Mouse (Mus musculus): ENCODE results near the gene Zeb2. TPM values are rescaled to one million over a fixed set of nuclear protein-coding genes. Genes with fewer than 3 reads are reported as not detected.

Zeb2 gene
- polyA plus RNA-seq, 1 experiment: 9.8 TPM

DNA sequence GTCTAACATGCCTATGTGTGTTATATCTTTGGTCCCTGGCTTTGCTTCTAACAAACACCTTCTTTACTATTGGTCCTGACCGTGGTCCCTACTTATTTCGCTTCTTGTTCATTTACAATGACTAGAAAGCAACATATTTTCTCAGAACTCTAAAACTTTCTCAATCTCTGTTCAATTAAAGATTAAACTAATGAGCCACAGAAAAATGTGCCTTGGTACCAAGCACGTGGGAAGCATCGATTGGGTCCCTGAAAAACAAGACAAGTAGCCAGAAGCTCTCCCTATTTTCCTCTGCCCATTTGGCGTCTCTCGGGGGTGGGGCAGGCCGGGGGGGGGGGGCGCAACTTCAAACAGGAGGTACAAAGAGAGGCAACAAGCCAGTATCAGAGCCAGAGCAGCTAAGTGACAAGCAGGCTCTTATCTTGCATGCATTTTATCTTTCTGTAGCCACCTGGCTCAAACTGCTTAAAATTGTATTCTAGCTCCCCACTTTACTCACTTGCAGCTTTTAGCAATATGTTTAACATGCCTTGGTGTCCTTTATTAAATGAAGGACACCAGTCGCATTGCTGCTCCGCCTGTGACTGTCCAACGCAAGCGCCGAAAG lies 76.4 kb downstream of the Zeb2 start:
- no peaks in the 10 kb centered on the region for H3K27me3 ChIP-seq (ENCODE audit: control insufficient read depth, insufficient read depth, insufficient read length)
- no peaks in the 10 kb centered on the region for H3K36me3 ChIP-seq (ENCODE audit: control insufficient read depth, insufficient read depth)
- no peak overlapping the region for H3ac ChIP-seq (ENCODE audit: control insufficient read depth, insufficient read length, low read depth)
- H3K79me2 ChIP-seq (ENCODE audit: control insufficient read depth, insufficient read depth): peaks cover 90% of the 10 kb centered on the region
- peaks cover 52% of the 10 kb centered on the region for H3K79me3 ChIP-seq (ENCODE audit: low read depth)
- no peak for TF ChIP-seq MYOD1 (IDR thresholded peaks at IDR 0.05; ENCODE audit: control insufficient read depth, insufficient read length, low read depth)
- no peak for TF ChIP-seq CEBPB (IDR thresholded peaks at IDR 0.05; ENCODE audit: low read depth)
- TF ChIP-seq FOSL1 (IDR thresholded peaks at IDR 0.05; ENCODE audit: insufficient read depth, low read length, poor library complexity, severe bottlenecking): no peak
- TF ChIP-seq USF1 (IDR thresholded peaks at IDR 0.05; ENCODE audit: low read depth): no peak
- TF ChIP-seq MAX (IDR thresholded peaks at IDR 0.05): no peak
- TF ChIP-seq MYOG (IDR thresholded peaks at IDR 0.05; ENCODE audit: control insufficient read depth, extremely low read depth, insufficient read length): no peak
- TF ChIP-seq CTCF (IDR thresholded peaks at IDR 0.05; ENCODE audit: control insufficient read depth, insufficient read depth, insufficient read length): no peak
- no peak overlapping the region for H3K4me3 ChIP-seq (ENCODE audit: insufficient read depth, poor library complexity, severe bottlenecking)

DNA sequence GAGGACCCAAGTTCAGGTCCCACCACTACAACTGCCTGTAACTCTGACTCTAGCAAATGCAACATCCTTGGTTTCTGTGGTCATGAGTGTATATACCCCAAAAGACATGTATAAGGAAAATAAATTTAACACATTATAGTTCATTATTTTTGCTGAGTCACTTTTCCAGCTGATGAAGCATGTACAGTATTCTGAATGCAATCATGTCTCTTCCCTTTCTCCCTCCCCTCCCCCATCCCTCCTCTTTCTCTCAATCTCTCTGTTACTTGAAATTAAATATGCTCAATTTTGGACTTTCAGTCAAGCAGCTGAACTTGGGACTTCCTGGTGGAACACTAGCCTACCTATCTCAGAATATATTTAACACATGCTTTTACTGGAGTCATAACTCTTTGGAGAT lies 77.7 kb downstream of the Zeb2 start:
- no peak for TF ChIP-seq MYOD1 (IDR thresholded peaks at IDR 0.05; ENCODE audit: control insufficient read depth, insufficient read length, low read depth)
- no peak for TF ChIP-seq CTCF (IDR thresholded peaks at IDR 0.05; ENCODE audit: control insufficient read depth, insufficient read depth, insufficient read length)
- no peak for TF ChIP-seq MAX (IDR thresholded peaks at IDR 0.05)
- TF ChIP-seq MYOG (IDR thresholded peaks at IDR 0.05; ENCODE audit: control insufficient read depth, extremely low read depth, insufficient read length): no peak
- no peak for TF ChIP-seq CEBPB (IDR thresholded peaks at IDR 0.05; ENCODE audit: low read depth)
- TF ChIP-seq FOSL1 (IDR thresholded peaks at IDR 0.05; ENCODE audit: insufficient read depth, low read length, poor library complexity, severe bottlenecking): no peak
- no peak for TF ChIP-seq USF1 (IDR thresholded peaks at IDR 0.05; ENCODE audit: low read depth)
- H3K4me3 ChIP-seq (ENCODE audit: insufficient read depth, poor library complexity, severe bottlenecking): no peak overlapping the region
- no peak overlapping the region for H3ac ChIP-seq (ENCODE audit: control insufficient read depth, insufficient read length, low read depth)
- peaks cover 81% of the 10 kb centered on the region for H3K79me2 ChIP-seq (ENCODE audit: control insufficient read depth, insufficient read depth)
- no peaks in the 10 kb centered on the region for H3K27me3 ChIP-seq (ENCODE audit: control insufficient read depth, insufficient read depth, insufficient read length)
- H3K36me3 ChIP-seq (ENCODE audit: control insufficient read depth, insufficient read depth): peaks cover 4% of the 10 kb centered on the region
- H3K79me3 ChIP-seq (ENCODE audit: low read depth): peaks cover 44% of the 10 kb centered on the region

DNA sequence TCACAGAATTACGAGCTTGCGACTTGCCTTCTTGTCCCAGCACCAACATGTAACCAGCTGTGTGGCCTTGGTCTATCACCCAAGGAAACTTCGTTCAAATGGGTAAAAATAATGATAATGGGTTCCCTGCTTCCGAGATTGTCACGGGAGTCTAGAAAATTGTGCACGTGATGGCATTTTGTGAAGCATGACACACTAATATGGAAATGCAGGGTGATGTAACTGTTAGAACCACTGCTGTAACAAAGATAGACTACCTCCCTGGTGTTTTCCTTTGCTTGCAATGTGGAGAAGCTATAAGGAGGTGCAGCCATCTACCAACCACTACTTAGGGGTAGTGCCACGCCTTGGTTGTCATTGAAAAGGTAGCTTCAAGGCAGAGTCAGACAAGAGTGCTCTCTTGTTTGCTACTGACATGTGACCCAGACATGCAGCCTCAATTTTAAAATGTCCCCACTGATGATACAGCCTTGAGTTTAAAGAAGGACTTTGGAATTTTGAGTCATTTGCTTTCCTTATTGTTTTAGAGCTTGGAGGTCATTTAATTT lies 89.0 kb downstream of the Zeb2 start:
- H3K4me3 ChIP-seq (ENCODE audit: insufficient read depth, poor library complexity, severe bottlenecking): no peak overlapping the region
- no peaks in the 10 kb centered on the region for H3K36me3 ChIP-seq (ENCODE audit: control insufficient read depth, insufficient read depth)
- no peak for TF ChIP-seq MYOD1 (IDR thresholded peaks at IDR 0.05; ENCODE audit: control insufficient read depth, insufficient read length, low read depth)
- TF ChIP-seq CTCF (IDR thresholded peaks at IDR 0.05; ENCODE audit: control insufficient read depth, insufficient read depth, insufficient read length): no peak
- TF ChIP-seq USF1 (IDR thresholded peaks at IDR 0.05; ENCODE audit: low read depth): no peak
- TF ChIP-seq CEBPB (IDR thresholded peaks at IDR 0.05; ENCODE audit: low read depth): no peak
- no peak for TF ChIP-seq MYOG (IDR thresholded peaks at IDR 0.05; ENCODE audit: control insufficient read depth, extremely low read depth, insufficient read length)
- no peak for TF ChIP-seq FOSL1 (IDR thresholded peaks at IDR 0.05; ENCODE audit: insufficient read depth, low read length, poor library complexity, severe bottlenecking)
- TF ChIP-seq MAX (IDR thresholded peaks at IDR 0.05): no peak
- H3ac ChIP-seq (ENCODE audit: control insufficient read depth, insufficient read length, low read depth): no peak overlapping the region
- no peaks in the 10 kb centered on the region for H3K27me3 ChIP-seq (ENCODE audit: control insufficient read depth, insufficient read depth, insufficient read length)
- H3K79me2 ChIP-seq (ENCODE audit: control insufficient read depth, insufficient read depth): peaks cover 99% of the 10 kb centered on the region
- peaks cover 13% of the 10 kb centered on the region for H3K79me3 ChIP-seq (ENCODE audit: low read depth)

DNA sequence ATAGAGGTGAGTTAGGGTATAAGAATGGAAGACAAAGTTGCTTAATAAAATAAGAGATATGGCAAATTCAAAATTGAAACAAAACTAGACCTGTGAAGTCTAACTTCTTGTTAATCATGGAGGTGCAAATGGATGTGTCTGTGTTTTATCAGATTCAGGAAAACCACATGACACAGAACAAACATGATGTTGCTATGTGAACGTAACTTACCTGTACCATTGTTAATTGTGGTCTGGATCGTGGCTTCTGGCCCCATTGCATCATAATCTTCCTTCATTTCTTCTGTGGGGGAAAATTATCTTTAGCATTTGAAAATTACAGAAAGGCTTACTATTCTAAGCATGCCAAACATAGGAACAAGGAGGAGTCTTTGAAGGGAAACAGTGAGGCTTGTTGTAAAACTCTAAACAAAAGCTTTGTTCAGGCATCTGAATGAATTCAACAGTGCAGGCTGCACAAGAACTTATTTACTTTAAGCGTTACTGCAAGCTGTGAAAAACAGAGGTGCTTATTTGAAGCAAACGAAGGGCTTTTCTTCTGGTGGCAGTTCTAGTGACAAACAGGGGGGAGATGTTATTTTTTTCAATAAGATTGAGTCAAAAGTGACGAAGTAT lies 99.9 kb downstream of the Zeb2 start:
- no peak overlapping the region for H3ac ChIP-seq (ENCODE audit: control insufficient read depth, insufficient read length, low read depth)
- H3K27me3 ChIP-seq (ENCODE audit: control insufficient read depth, insufficient read depth, insufficient read length): no peaks in the 10 kb centered on the region
- H3K79me3 ChIP-seq (ENCODE audit: low read depth): peaks cover 2% of the 10 kb centered on the region
- H3K79me2 ChIP-seq (ENCODE audit: control insufficient read depth, insufficient read depth): no peaks in the 10 kb centered on the region
- H3K36me3 ChIP-seq (ENCODE audit: control insufficient read depth, insufficient read depth): peaks cover 63% of the 10 kb centered on the region
- TF ChIP-seq MYOG (IDR thresholded peaks at IDR 0.05; ENCODE audit: control insufficient read depth, extremely low read depth, insufficient read length): no peak
- TF ChIP-seq CTCF (IDR thresholded peaks at IDR 0.05; ENCODE audit: control insufficient read depth, insufficient read depth, insufficient read length): no peak
- TF ChIP-seq CEBPB (IDR thresholded peaks at IDR 0.05; ENCODE audit: low read depth): no peak
- TF ChIP-seq FOSL1 (IDR thresholded peaks at IDR 0.05; ENCODE audit: insufficient read depth, low read length, poor library complexity, severe bottlenecking): no peak
- no peak for TF ChIP-seq USF1 (IDR thresholded peaks at IDR 0.05; ENCODE audit: low read depth)
- no peak for TF ChIP-seq MYOD1 (IDR thresholded peaks at IDR 0.05; ENCODE audit: control insufficient read depth, insufficient read length, low read depth)
- TF ChIP-seq MAX (IDR thresholded peaks at IDR 0.05): no peak
- no peak overlapping the region for H3K4me3 ChIP-seq (ENCODE audit: insufficient read depth, poor library complexity, severe bottlenecking)

DNA sequence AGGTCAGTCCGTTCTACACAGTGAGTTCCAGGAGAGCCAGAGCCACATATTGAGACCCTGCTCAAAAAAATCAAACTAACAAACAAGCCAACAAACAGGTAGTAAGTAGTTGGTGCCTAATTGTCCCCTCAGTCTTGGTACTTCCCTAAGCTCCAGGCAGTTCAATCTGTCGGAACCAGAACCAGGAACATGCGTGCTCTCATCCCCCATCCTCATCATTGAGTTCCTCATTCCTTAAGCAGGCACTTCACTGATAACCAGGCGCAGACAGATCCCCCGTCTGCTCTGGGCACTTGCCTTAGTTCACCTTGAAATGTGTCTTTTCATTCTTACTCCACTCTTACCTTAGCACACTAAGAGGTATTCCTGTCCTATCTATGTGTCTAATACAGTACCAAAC lies 103.9 kb downstream of the Zeb2 start:
- Histone ChIP-seq H3K27me3 (ENCODE audit: control insufficient read depth, insufficient read depth, insufficient read length) (no peaks in the 10 kb centered on the region), H3ac (ENCODE audit: control insufficient read depth, insufficient read length, low read depth) (no peak overlapping the region), H3K79me3 (ENCODE audit: low read depth) (peaks cover under 1% of the 10 kb centered on the region), H3K79me2 (ENCODE audit: control insufficient read depth, insufficient read depth) (no peaks in the 10 kb centered on the region), H3K36me3 (ENCODE audit: control insufficient read depth, insufficient read depth) (peaks cover 60% of the 10 kb centered on the region), H3K4me3 (ENCODE audit: insufficient read depth, poor library complexity, severe bottlenecking) (no peak overlapping the region)
- no peak for TF ChIP-seq CTCF (IDR thresholded peaks at IDR 0.05; ENCODE audit: control insufficient read depth, insufficient read depth, insufficient read length)
- TF ChIP-seq MYOD1 (IDR thresholded peaks at IDR 0.05; ENCODE audit: control insufficient read depth, insufficient read length, low read depth): no peak
- TF ChIP-seq FOSL1 (IDR thresholded peaks at IDR 0.05; ENCODE audit: insufficient read depth, low read length, poor library complexity, severe bottlenecking): no peak
- TF ChIP-seq CEBPB (IDR thresholded peaks at IDR 0.05; ENCODE audit: low read depth): no peak

All from C2C12 (cell line).